Mouse (Mus musculus): ENCODE results near the gene Rsrc1. TPM values are rescaled to one million over a fixed set of nuclear protein-coding genes. Genes with fewer than 3 reads are reported as not detected.

Gene Rsrc1
- polyA plus RNA-seq, 1 experiment from 2014 or later = 28.3 TPM

DNA sequence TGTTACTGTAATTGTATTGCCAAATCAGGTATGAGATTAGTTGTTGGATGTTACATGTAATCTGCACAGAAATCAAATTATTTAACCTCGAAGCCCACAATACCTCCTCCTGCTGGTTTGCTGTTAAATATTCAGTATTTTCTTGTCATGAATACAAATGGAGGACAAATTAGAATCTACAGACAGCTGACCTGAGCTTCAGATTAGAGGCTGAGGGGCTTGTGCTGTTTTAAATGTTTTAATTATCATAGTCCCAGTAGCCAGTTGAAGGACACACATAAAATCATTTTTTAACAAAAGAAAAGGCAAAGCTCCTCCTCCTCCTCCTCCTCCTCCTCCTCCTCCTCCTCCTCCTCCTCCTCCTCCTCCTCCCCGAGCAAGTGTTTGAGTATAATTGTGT is 327.5 kb downstream of the Rsrc1 start:
- H3K27ac ChIP-seq (ENCODE audit: low read length) = no peak overlapping the region
- H3K27me3 ChIP-seq (ENCODE audit: insufficient read depth, low read length) = no peaks in the 10 kb centered on the region
- 75% methylated on average over 1 of the region's 2 CpGs for WGBS
- no peak overlapping the region for H3K9ac ChIP-seq (replicated peaks; ENCODE audit: low read length)
- no peak overlapping the region for H3K4me2 ChIP-seq (replicated peaks; ENCODE audit: low read depth, low read length)
- H3K4me1 ChIP-seq (ENCODE audit: insufficient read depth, low read length) = no peaks in the 10 kb centered on the region
- no peak for ATAC-seq (ENCODE audit: low FRiP score, low TSS enrichment)
- H3K36me3 ChIP-seq (ENCODE audit: insufficient read depth, low read length) = no peaks in the 10 kb centered on the region
- H3K4me3 ChIP-seq (ENCODE audit: low read length) = no peak overlapping the region
- no peaks in the 10 kb centered on the region for H3K9me3 ChIP-seq (ENCODE audit: low read length)

DNA sequence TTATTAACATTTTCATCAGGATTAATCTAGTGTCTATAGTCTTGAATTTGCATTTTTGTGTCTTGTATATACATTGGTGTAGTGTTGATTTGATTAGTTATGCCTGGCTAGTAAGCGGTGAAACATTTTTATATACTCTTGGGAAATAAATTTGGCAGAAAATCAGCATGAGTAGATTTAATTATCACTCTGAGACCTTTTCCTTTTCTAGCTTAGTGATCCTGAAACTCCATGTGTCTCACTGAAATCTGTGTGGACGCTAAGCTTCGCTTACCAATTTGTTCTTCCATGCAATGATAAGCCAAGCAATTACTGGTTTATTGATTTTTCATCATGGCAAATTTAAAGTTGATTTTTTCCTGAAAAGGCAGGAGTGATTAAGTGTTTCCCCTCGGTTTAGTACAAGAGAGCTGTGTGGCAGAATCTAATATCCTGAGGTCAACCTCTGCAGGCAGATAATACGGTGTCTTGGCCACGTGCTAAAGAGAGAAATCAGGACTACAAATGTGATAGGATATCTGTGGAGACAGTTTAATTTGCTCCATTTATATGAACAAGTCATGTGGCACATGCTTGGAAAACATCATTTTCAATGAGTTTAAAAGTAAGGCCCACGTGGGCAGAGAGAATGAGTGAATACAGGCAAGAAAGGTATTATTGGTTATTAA is 328.6 kb downstream of the Rsrc1 start:
- H3K9me3 ChIP-seq (ENCODE audit: low read length) = no peaks in the 10 kb centered on the region
- H3K4me1 ChIP-seq (ENCODE audit: insufficient read depth, low read length) = no peaks in the 10 kb centered on the region
- ATAC-seq (ENCODE audit: low FRiP score, low TSS enrichment) = no peak
- no peak overlapping the region for H3K4me3 ChIP-seq (ENCODE audit: low read length)
- WGBS = 50% methylated on average over 7 of the region's 7 CpGs
- H3K4me2 ChIP-seq (replicated peaks; ENCODE audit: low read depth, low read length) = no peak overlapping the region
- H3K9ac ChIP-seq (replicated peaks; ENCODE audit: low read length) = no peak overlapping the region
- H3K36me3 ChIP-seq (ENCODE audit: insufficient read depth, low read length) = no peaks in the 10 kb centered on the region
- no peaks in the 10 kb centered on the region for H3K27me3 ChIP-seq (ENCODE audit: insufficient read depth, low read length)
- no peak overlapping the region for H3K27ac ChIP-seq (ENCODE audit: low read length)

DNA sequence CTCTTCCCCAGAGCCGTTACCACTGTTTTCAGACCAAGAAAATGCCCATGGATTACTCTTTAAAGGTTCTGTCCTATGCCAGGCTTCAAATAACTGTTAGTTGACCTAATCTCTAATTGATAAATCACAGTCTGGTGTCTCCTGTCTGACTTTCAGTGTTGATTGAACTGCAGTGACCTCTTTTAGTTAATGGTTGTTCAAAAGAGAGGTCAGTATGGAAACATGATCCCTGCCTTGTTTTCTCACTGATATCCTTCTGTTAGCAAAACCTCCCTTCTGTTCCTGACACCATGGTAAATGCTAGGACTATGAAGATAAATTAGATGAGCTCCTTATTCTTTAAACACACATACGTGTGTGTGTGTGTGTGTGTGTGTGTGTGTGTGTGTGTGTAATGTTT is 330.2 kb downstream of the Rsrc1 start:
- Histone ChIP-seq H3K27ac (ENCODE audit: low read length) (no peak overlapping the region), H3K9me3 (ENCODE audit: low read length) (no peaks in the 10 kb centered on the region), H3K9ac (replicated peaks; ENCODE audit: low read length) (no peak overlapping the region), H3K4me3 (ENCODE audit: low read length) (no peak overlapping the region), H3K36me3 (ENCODE audit: insufficient read depth, low read length) (no peaks in the 10 kb centered on the region), H3K4me2 (replicated peaks; ENCODE audit: low read depth, low read length) (no peak overlapping the region), H3K27me3 (ENCODE audit: insufficient read depth, low read length) (no peaks in the 10 kb centered on the region), H3K4me1 (ENCODE audit: insufficient read depth, low read length) (no peaks in the 10 kb centered on the region)
- WGBS = 34% methylated on average over 2 of the region's 2 CpGs
- ATAC-seq (ENCODE audit: low FRiP score, low TSS enrichment) = no peak

DNA sequence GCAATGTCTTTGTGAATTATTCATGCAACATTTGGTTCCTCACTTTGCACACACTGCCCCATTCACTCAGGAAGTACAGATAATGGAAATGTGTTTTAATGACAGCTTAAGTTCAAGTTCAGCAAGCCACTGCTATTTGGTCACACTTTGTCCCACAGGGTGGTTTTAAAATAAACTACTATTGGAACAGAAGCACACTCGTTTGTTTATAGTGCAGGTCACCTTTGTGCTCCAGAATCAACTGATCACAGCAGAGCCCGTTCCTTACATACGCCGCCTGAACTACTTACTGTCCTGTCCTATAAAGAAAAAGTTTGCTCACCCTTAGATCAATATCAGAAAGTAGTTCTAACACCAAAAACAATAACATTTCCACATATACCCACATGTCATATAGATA is 341.2 kb downstream of the Rsrc1 start:
- no peak overlapping the region for H3K4me3 ChIP-seq (ENCODE audit: low read length)
- no peak overlapping the region for H3K9ac ChIP-seq (replicated peaks; ENCODE audit: low read length)
- no peaks in the 10 kb centered on the region for H3K36me3 ChIP-seq (ENCODE audit: insufficient read depth, low read length)
- H3K4me2 ChIP-seq (replicated peaks; ENCODE audit: low read depth, low read length) = no peak overlapping the region
- H3K4me1 ChIP-seq (ENCODE audit: insufficient read depth, low read length) = no peaks in the 10 kb centered on the region
- no peaks in the 10 kb centered on the region for H3K27me3 ChIP-seq (ENCODE audit: insufficient read depth, low read length)
- H3K9me3 ChIP-seq (ENCODE audit: low read length) = no peaks in the 10 kb centered on the region
- H3K27ac ChIP-seq (ENCODE audit: low read length) = no peak overlapping the region
- ATAC-seq (ENCODE audit: low FRiP score, low TSS enrichment) = no peak
- 82% methylated on average over 4 of the region's 4 CpGs for WGBS

DNA sequence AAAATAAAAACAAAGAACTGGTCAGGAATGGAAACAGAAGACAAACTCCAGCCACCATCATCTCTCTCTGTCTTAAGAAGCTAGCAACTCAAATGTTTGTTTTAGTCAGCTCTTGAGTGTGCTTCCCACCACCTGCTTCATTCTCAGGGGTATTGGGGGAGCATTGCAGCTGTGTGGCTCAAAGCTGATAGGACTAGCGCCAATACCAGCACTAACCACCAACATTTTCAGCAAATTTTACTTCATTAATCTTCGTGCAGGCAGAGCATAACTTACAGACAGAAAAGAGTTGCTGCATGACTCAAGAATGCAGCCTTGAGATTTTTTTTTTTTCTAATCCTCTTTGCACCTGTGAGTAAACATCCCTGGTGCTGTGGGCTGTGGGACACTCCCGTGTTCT is 358.4 kb downstream of the Rsrc1 start:
- H3K4me3 ChIP-seq (ENCODE audit: low read length) = no peak overlapping the region
- H3K27ac ChIP-seq (ENCODE audit: low read length) = no peak overlapping the region
- H3K36me3 ChIP-seq (ENCODE audit: insufficient read depth, low read length) = no peaks in the 10 kb centered on the region
- H3K27me3 ChIP-seq (ENCODE audit: insufficient read depth, low read length) = no peaks in the 10 kb centered on the region
- no peaks in the 10 kb centered on the region for H3K9me3 ChIP-seq (ENCODE audit: low read length)
- no peak overlapping the region for H3K9ac ChIP-seq (replicated peaks; ENCODE audit: low read length)
- H3K4me2 ChIP-seq (replicated peaks; ENCODE audit: low read depth, low read length) = no peak overlapping the region
- H3K4me1 ChIP-seq (ENCODE audit: insufficient read depth, low read length) = no peaks in the 10 kb centered on the region
- 71% methylated on average over 3 of the region's 3 CpGs for WGBS
- ATAC-seq (ENCODE audit: low FRiP score, low TSS enrichment) = no peak

DNA sequence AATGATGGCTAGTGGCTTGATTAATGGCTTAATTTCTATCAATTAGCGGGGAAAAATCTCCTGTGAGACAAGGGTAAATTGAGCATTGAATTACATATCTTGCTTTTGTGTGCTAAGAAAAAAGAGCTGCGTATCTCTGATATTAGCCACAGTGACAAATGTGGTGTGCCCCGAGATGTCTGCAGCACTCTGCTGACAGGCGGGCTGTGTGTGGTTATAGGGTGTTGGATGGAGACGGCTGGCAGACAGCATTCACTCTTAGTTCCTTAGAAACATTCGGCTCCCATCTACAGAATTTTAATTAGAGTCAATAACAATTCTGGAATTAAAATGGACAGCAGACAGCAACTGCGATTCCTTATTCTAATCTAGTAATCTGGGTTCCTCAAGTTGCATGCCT is 359.7 kb downstream of the Rsrc1 start:
- Histone ChIP-seq H3K9me3 (ENCODE audit: low read length) (no peaks in the 10 kb centered on the region), H3K27me3 (ENCODE audit: insufficient read depth, low read length) (no peaks in the 10 kb centered on the region), H3K9ac (replicated peaks; ENCODE audit: low read length) (no peak overlapping the region), H3K4me2 (replicated peaks; ENCODE audit: low read depth, low read length) (no peak overlapping the region), H3K36me3 (ENCODE audit: insufficient read depth, low read length) (no peaks in the 10 kb centered on the region), H3K4me1 (ENCODE audit: insufficient read depth, low read length) (no peaks in the 10 kb centered on the region), H3K4me3 (ENCODE audit: low read length) (no peak overlapping the region), H3K27ac (ENCODE audit: low read length) (no peak overlapping the region)
- no peak for ATAC-seq (ENCODE audit: low FRiP score, low TSS enrichment)
- WGBS = 76% methylated on average over 7 of the region's 7 CpGs

DNA sequence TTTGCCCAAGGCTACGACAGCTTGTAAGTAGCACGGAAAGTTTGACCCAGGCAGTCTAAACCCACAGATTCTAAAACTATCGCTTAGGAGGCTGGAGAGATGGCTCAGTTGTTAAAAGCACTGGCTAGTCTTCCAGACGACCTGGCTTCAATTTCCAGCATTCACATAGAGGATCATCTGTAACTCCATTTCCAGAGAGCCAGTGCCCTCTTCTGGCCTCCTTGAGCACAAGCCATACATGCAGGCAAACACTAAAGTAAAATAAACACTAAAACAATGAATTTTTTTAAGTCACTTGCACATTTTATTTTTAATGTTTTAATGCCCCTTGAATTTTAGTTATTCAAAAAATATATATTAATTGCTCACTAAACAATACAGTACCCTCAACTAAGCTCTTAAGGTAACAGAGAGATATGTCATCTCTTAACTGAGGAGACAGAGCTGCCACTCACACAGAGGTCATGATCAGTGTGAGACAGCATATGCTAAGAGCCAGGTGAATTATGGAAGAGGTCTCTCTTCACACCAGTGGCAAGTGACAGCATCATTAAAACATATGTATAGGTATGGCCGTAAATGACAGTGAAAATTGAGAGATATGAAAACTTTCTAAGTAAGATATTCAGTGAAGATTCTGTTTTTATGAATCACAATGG is 361.9 kb downstream of the Rsrc1 start:
- no peak overlapping the region for H3K9ac ChIP-seq (replicated peaks; ENCODE audit: low read length)
- no peaks in the 10 kb centered on the region for H3K4me1 ChIP-seq (ENCODE audit: insufficient read depth, low read length)
- no peaks in the 10 kb centered on the region for H3K27me3 ChIP-seq (ENCODE audit: insufficient read depth, low read length)
- no peak for ATAC-seq (ENCODE audit: low FRiP score, low TSS enrichment)
- H3K4me3 ChIP-seq (ENCODE audit: low read length) = no peak overlapping the region
- 56% methylated on average over 5 of the region's 5 CpGs for WGBS
- H3K9me3 ChIP-seq (ENCODE audit: low read length) = no peaks in the 10 kb centered on the region
- H3K4me2 ChIP-seq (replicated peaks; ENCODE audit: low read depth, low read length) = no peak overlapping the region
- H3K36me3 ChIP-seq (ENCODE audit: insufficient read depth, low read length) = no peaks in the 10 kb centered on the region
- no peak overlapping the region for H3K27ac ChIP-seq (ENCODE audit: low read length)

DNA sequence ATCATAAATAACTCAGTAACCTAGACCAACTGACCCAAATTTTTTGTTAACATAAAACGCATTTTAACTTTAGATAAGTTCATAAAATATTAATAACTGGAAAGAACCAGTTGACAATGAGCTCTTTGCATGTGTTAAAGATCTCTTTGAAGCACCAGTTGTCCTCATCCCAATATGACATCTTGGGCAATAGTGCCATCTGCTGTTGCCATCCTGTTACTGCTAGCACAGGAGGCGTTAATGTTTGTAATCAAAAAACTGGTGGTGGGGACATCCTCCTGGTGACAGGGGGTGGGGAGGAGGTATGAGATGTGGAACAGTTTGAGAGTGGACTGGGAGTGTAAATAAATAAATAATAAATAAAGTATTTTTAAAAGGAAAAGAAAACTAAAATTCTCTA is 363.4 kb downstream of the Rsrc1 start:
- no peaks in the 10 kb centered on the region for H3K4me1 ChIP-seq (ENCODE audit: insufficient read depth, low read length)
- 4% methylated on average over 2 of the region's 2 CpGs for WGBS
- no peak for ATAC-seq (ENCODE audit: low FRiP score, low TSS enrichment)
- H3K4me3 ChIP-seq (ENCODE audit: low read length) = no peak overlapping the region
- no peaks in the 10 kb centered on the region for H3K36me3 ChIP-seq (ENCODE audit: insufficient read depth, low read length)
- no peak overlapping the region for H3K9ac ChIP-seq (replicated peaks; ENCODE audit: low read length)
- H3K4me2 ChIP-seq (replicated peaks; ENCODE audit: low read depth, low read length) = no peak overlapping the region
- no peaks in the 10 kb centered on the region for H3K9me3 ChIP-seq (ENCODE audit: low read length)
- H3K27me3 ChIP-seq (ENCODE audit: insufficient read depth, low read length) = no peaks in the 10 kb centered on the region
- no peak overlapping the region for H3K27ac ChIP-seq (ENCODE audit: low read length)

DNA sequence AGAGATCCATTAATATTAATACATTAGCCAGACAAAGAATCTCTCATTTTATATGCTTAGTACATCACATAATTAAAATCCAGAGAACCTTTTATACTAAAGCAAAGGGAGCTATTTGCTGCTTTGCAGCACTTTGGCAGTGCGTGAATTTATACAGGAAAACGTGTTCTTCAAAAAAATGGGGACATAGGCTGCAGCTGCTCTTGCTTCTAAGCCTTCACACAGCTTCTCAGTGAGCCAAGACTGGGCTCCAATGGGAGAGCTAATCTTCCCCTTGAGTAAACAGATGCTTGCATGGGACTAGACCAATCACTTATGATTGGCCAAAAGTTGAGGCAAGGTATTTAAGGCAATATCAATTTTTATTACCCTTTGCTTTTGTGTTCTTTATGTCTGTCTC is 365.5 kb downstream of the Rsrc1 start:
- Histone ChIP-seq H3K4me1 (ENCODE audit: insufficient read depth, low read length) (no peaks in the 10 kb centered on the region), H3K4me2 (replicated peaks; ENCODE audit: low read depth, low read length) (no peak overlapping the region), H3K27me3 (ENCODE audit: insufficient read depth, low read length) (no peaks in the 10 kb centered on the region), H3K4me3 (ENCODE audit: low read length) (no peak overlapping the region), H3K9ac (replicated peaks; ENCODE audit: low read length) (no peak overlapping the region), H3K9me3 (ENCODE audit: low read length) (no peaks in the 10 kb centered on the region), H3K36me3 (ENCODE audit: insufficient read depth, low read length) (no peaks in the 10 kb centered on the region), H3K27ac (ENCODE audit: low read length) (no peak overlapping the region)
- ATAC-seq (ENCODE audit: low FRiP score, low TSS enrichment) = no peak
- 68% methylated on average over 2 of the region's 2 CpGs for WGBS

DNA sequence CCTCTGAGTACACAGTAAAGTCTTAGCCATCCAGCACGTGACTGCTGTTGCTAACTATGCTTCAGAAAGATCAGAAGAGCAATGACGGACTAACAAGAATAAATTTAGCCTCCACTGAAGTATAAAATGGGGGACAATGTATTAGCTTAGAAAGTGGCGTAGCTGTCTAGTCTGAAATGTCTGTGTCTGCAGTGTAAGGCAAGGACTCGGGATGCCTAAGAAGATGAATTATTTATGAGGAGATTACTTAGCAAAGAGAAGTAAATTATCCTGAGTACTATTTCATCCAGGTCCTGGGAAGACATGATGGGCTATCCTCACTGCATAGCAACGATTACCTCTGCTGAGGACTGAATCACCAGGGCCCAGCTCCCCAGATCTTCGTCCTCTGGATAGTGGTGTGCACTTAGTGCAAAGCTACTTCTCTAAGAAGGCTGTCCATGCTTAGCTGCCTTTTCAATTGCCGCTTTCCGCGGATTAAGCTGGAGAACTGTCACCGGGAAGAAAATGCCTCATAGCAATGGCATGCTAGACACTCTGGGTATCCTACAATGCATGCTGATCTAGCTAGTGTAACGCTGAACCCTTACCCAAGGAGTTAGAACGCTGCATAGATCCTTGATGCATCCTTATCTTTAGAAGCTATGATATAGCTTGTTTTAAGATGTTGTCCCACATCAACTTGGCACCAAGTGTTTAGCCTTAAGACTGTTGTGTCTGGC is 370.4 kb downstream of the Rsrc1 start:
- H3K36me3 ChIP-seq (ENCODE audit: insufficient read depth, low read length) = no peaks in the 10 kb centered on the region
- no peaks in the 10 kb centered on the region for H3K4me1 ChIP-seq (ENCODE audit: insufficient read depth, low read length)
- H3K27me3 ChIP-seq (ENCODE audit: insufficient read depth, low read length) = no peaks in the 10 kb centered on the region
- H3K4me3 ChIP-seq (ENCODE audit: low read length) = no peak overlapping the region
- no peaks in the 10 kb centered on the region for H3K9me3 ChIP-seq (ENCODE audit: low read length)
- no peak overlapping the region for H3K27ac ChIP-seq (ENCODE audit: low read length)
- WGBS = 80% methylated on average over 12 of the region's 12 CpGs
- H3K9ac ChIP-seq (replicated peaks; ENCODE audit: low read length) = no peak overlapping the region
- no peak for ATAC-seq (ENCODE audit: low FRiP score, low TSS enrichment)
- H3K4me2 ChIP-seq (replicated peaks; ENCODE audit: low read depth, low read length) = no peak overlapping the region

Data from kidney, embryonic 16.5 days (tissue).